Mouse (Mus musculus) ES-Bruce4 (cell line): ENCODE data around the gene Agbl5.

Experiments used
- CTCF ChIP-seq: IDR thresholded peaks from one replicate; pipeline ENCODE4 v1.8.1; 2011; ENCODE audit warnings: low read depth, low read length
- EP300 ChIP-seq: IDR thresholded peaks from 2 replicates; pipeline ENCODE4 v1.6.1; 2011; ENCODE audit warnings: low read depth, low read length; ENCODE audit not compliant: insufficient read depth
- POLR2A ChIP-seq: IDR thresholded peaks from one replicate; pipeline ENCODE4 v1.8.1; 2011; ENCODE audit warnings: low read length; ENCODE audit not compliant: insufficient read depth

GRCm38 (mm10) chr5:30864322-30864721 is 24.2 kb upstream of the Agbl5 start:
- TF ChIP-seq POLR2A, result no peak
- TF ChIP-seq CTCF, result no peak
- no peak for TF ChIP-seq EP300
